Mouse (Mus musculus) adrenal gland, postnatal 14 days (tissue): ENCODE measurements around the gene Atf7. TPM values are rescaled to one million over a fixed set of nuclear protein-coding genes. Genes with fewer than 3 reads are reported as not detected.
"Not testable (repeated sequence)": the region's sequence is repeated elsewhere in the genome, so short reads cannot be mapped to it uniquely, and the experiment has no call there.

Experiments used
- DNase-seq: peaks from one replicate; pipeline ENCODE4 v3.0.0; 2021; ENCODE audit warnings: mixed read lengths
- long read RNA-seq, 2 experiments: library from polyadenylated mRNA; stranded (forward); transcript quantifications; one replicate each; pipeline ENCODE4 v2.0.0; 2021
- total RNA-seq: library from RNA; stranded (reverse); gene quantifications from 2 replicates; pipeline ENCODE4 v1.2.3, GENCODE M21; 2021

The Atf7 gene
- 76.1 and 86.7 TPM in 2 replicates for total RNA-seq
- long read RNA-seq, experiment 1, partial matches to known transcripts: 0 of 3 reads
- long read RNA-seq, experiment 1, other reads (novel, unspliced or antisense): 3 of 3 reads
- long read RNA-seq, experiment 2, partial matches to known transcripts: 1 of 3 reads
- long read RNA-seq, experiment 2, other reads (novel, unspliced or antisense): 1 of 3 reads

DNA sequence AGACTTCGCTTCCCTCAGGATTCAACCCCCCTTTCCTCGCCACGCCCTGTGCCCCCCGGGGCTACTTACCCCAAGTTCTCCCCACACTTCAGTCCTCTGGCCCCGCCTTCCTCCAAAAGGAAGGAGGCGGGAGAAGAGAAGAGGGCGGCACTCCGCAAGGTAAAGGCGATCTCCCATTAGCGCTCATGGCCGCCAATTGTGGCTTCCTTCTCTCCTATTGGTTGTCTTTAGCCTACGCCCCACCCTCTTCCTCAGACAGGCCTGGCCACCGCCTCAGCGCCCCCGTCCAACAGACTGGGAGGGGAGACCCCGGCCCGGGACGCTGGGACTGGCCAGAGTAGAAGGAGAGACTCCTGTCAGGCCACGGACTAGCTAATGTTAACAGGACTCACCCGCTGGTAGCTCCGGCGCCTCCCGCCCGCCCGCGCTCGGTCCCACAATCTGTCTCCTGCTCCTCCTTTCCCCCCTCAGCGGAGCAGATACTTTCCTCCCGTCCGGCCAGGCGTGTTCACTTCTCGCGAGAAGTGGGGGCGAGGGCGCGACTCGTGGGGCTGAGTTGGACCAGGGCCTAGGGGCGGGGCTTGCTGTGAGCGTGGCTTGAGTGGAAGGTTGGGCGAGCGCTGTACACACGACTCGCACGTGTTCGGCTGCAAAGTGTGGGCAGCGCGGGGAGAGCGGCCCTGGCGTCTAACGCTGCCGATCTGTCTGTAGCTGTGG lies at the start of gene Atf7, which contains the start of gene Gm28047:
Gene Atf7 (minus strand): TSS at position 495 of the 717 bp plus-strand sequence.
Gene Gm28047 (minus strand): TSS at position 98 of the 717 bp plus-strand sequence.
- peak; percentile 100 for DNase-seq

DNA sequence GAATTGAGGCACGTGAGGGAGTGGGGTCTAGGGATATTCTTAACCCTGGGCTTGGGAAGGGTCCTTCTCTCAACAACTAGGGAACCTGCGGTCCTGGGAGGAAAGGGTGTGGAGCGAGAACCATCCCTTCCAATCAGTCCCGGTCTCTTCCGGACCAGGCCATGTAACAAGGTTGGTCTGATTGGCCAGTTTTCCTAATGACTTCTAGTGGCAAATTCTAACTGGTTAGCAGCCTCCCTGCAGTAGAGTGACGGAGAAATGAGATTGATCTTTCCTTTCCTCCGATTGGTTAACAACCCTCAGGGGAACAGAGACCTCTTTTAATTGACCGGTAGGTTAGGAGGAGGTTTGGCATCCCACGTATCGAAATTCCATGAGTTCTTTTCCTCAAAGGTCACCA lies 48.3 kb upstream of the Atf7 start:
- peak; percentile 72 for DNase-seq

DNA sequence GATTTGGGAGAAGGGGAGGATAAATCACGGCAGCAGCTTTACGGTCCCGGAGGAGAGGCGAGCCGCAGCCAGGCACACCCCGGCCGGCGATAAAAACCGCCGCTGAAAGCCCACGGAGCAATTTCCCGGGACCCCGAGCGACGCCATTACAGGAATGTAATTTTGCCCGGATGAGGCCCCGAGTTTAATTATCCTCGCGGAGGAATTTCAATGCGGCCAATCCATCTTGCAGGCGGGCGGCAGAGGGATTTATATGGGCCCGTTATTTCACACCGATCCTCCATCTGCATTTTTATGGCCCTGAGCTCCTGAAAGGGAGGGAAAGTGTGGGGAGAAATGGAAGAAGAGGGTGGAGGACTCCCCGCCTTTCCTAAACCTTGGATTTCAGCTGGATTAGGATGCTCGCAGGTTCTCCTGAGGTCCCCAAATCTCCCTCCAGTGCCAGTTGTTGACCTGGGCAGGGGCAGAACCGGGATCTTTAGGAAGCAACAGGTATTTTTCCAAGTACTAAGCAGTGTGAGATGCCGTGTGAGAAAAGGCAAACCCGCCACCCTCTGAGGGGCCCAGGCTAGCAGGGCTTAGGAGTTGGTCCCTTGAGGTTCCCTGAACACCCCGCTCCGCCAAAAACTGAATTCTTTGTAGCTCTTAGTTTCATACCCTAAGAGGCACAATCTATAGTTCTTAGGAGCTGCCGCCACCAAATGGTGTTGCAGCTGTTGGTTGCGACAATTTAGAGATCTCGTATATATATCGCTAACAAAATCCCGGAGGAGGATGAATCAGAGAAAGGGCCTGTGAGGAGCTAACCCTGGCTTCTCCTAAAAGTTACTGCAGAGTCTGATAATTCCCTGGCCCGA lies 47.2 kb upstream of the Atf7 start, which contains the start of gene Atp5g2:
Gene Atp5g2 (minus strand): TSS at position 138 of the 857 bp plus-strand sequence.
- peak; percentile 47 for DNase-seq

DNA sequence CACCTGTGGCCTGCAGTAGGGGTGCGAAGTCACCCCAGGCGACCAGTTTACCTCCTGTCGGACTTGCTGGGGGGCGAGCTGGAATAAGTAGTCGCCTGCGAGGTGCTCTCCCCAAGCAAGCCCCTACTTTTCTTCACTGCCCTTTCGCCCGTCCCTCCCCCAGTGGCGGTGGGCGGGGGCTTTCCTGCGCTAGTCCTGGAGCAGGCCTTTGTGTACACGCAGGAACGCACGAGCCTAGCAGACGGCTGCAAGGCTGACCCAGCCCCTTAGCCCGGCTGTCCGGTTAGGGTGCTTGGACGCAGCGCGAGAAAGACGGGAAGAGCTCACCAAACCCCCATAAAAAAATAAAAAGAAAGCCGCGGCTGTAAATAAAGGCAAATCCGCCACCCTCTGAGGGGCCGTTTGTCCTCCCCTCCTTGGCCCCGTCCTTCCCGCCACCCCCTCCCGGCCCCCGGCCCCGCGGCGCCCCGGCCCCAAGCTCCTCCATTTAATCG lies 46.5 kb upstream of the Atf7 start:
- peak; percentile 93 for DNase-seq

DNA sequence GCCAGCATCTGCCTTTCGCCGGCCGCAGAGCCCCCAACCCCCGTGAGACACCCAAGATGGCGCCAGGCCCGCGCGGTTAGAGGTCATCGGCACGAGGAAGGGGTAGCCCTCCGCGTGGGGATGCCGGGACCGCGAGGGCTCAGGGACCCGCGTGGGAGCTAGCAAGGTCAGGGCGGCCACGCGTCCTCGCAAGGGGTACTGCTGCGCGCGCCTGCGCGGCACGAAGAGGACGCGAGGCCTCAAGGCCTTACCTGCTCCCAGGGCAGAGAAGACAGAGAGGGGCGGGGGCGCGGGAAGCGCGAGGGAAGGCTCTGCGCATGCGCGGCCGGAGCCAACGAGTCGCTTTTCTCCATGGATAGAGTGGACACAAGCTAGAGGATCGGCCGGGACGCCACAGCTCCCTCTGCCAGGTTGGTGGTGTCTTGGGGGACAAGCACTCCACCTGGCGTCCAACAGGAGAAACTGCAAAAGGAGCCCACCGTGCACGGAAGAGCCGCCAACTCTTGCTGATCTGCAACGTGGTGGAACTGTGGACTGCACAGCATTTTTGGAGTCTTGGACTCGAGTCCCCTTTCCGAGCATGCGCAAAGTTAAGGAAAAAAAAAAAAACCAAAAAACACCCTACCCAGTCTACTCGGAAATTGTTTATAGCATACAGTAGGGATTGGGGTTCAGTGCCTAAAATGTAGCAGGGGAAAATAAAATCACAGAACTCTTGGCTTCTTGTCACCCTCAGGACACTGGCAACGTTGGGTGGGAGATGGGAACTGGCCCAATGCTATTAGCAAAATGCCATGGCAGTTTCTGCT lies 45.7 kb upstream of the Atf7 start:
- DNase-seq: peak; percentile 98

DNA sequence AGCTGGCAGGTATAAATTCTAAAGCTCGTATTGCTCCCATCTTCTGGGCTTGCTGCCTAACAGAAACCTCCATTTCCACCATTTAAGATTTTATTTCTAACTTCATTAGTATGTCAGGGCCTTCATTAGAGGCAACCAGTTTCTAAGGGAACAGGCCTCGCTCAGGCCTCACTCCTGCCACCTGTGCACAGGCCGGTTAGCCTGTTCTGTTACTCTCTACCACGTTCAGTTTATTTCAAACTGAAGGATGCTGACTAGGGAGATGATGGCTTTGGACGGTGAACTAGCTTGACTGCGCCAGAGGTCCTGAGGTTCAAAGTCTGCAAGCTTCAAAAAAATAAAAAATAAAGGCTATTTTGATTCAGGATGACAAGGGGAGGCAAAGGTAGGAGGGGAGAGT lies 45.0 kb upstream of the Atf7 start:
- DNase-seq: peak; percentile 26

DNA sequence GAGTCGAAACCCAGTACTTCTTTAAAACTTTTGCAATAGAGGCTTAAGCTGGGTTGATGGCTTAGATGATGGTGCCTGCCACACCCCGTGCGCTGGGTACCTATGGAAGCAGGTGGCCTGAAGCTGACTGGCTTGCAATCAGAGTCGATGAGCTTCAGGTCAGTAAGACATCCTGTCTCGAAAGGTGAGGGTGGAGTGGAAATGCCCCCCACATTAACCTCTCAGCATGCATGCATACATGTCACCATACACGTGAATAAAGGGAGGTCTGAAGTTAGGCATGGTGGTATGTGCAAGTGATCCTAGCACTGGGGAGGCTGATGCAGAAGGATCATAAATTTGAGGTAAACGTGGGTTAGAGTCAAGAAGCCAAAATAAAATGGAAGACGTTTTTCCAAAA lies 44.3 kb upstream of the Atf7 start:
- no peak for DNase-seq

DNA sequence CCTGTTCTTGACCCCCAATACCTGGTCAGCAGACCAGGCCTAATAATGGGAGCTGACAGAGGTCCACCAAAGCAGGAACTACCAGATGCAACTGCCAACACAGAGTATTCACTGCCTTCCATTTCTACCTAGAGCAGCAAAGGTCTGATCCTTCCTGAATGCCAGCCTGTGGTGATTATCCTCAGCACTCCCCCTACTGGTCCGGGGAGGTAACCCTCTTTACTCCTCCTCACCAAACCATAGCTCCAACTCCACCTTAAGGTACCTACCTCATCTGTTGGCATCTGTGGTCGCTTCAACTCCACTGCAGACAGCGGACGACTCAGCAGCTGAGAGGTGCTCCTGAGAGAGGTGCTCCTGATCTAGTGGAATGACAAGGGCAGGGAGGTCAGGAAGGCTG lies 40.2 kb upstream of the Atf7 start:
- peak; percentile 73 for DNase-seq

DNA sequence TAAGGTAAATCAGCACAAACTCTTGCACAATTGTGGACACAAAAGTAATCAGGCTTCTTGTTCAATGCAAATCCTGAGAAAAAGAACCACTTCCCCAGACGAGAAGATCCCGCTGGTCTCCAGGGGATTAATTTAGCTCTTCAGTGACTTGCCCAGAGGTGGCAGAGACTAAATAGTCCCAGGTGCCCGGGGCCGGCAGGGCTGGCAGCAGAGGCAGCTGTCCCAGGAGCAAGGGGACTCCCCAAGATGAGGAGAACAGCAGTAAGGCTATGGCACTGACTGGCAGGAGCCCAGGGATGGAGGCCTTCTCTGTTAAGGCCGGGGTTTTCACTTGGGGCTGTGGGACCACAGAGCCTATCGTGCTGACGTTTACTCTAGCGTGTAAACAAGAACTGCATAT lies 38.6 kb upstream of the Atf7 start:
- DNase-seq: no peak

DNA sequence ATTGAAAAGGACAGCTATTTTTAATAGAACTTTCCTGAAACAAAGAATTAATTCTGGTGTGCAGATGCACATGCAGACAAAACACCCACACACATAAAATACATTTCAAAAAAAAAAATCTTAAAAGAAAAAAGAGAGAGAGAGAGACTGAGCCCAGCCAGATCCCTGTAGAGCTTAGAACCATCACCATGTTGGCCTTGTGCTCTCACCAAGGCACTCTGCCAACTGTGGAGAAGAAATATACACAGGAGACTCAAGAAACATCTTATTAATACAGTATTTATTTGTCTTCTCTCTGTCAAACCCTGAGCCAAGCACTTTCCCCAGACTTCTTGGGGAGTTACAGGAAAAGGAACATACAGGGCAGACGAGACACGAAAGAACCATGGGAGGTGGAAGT lies 37.3 kb upstream of the Atf7 start:
- not testable (repeated sequence) for DNase-seq

DNA sequence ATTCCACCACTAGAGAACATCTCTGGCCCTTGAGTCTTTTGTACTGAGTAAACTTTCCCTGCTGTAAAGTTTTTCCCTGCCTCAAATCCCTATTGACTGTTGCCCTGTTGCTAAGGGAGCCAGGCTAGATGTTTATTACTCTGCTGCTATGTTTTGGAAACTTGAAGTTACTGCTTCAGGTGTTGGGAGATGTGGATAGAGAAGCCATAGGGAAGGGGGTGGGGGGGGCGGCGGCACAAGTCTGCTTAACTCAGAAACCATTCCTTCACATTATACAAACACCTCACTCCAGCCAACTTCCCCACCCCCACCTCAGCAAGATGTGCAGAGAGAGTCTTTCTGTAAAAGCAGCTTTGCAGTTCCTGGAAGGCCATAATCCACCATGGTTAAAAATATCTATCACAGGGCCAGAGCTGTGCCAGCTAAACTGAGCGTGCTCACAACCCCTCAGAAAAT lies 32.7 kb upstream of the Atf7 start:
- no peak for DNase-seq

DNA sequence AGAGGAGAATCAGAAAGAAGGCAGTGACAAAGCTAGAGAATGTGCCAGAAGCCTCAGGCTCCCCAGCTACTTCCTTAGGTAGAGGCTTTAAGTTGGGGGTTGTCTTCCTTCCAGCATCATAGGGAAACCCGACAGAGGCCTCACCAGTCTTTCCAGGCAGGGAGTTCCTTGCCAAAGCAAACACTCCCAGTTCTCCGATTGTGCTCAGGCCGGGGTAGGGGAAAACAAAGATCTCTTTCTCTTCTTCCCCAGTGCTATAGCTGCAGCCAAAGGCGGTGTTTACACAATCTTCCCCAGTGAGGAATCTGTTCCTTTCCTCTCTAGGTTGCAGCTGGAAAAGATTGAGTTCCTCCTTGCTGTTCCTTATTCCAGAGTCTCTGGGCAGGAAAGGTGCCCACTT lies 31.4 kb upstream of the Atf7 start:
- peak; percentile 7 for DNase-seq

DNA sequence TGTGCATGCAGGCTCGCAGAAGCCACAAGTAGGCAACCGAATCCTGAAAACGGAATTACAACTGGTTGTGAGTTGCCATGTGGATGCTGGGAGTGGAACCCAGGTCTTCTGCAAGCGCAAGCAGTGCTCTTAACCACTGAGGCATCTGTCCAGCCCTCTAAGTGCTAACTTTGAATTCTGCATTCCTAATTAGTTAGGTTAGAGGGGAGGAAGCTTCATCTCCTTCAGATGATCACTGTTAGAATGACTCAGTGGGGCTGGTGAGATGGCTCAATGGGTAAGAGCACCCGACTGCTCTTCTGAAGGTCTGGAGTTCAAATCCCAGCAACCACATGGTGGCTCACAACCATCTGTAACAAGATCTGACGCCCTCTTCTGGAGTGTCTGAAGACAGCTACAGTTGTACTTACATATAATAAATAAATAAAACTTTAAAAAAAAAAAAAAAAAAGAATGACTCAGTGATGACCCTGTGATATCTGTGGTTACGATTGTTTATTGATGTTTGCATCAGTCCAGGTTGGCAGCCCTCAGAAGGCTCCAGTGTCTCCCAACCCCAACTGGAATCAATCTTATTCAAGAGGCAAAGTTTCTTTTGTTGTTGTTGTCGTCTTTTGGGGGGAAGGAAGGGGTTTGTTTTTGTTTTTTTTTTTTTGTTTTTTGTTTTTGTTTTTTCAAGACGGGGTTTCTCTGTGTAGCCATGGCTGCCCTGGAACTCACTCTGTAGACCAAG lies 26.8 kb upstream of the Atf7 start:
- DNase-seq: not testable (repeated sequence)

DNA sequence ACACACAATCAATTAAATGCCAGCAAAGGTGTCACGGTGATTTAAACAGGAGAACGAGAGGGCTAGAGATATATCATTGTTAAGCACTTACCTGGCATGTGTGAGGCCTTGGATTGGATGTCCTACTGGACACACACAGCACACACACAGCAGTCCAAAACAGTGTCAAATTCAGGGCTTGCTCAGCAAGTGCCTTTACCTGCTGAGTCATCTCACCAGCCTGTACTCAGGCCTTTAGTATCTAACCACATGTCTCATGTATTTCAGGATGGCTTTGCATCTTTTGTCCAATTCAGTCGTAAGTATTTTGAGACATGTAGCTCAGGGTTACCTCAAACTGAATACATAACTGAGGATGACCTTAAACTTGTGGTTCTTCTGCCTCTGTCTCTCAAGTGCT lies 25.8 kb upstream of the Atf7 start:
- no peak for DNase-seq

DNA sequence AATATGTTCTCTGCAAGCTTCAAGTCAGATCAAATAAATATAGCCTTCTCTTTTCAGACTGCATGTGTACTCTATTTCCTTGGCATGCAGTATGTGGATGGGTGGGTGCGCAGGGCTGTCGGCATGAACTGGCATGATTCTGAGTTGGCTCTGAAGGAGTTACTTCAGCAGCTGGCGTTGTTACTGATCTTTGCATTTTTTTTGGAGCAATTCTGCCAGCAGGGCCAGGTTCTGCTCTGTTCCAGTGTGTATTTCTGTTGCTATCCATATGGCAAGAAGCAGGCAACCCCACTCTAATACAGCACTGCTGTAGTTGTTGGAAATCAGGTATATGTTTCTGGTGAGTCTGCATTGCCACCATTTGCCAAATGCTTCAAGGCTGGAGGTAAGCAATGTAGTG lies 10.6 kb upstream of the Atf7 start:
- no peak for DNase-seq

DNA sequence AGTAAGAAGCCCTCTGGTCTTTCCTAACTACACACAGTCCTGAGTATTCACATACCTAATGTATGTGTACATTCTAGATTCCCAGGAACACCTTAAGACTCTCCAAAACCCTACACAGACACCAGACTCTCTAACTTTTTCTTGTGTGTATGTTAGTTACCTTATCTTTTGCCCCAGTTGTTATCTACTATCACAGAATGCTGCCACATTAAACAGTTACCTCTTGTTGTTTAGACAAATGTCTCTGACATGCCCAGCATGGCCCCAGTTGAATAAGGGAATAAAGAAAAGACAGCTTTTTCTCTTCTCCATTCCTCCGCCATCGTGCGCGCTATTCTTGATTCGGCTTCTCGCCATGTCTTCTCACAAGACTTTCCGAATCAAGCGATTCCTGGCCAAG lies 9.4 kb upstream of the Atf7 start:
- DNase-seq: no peak

DNA sequence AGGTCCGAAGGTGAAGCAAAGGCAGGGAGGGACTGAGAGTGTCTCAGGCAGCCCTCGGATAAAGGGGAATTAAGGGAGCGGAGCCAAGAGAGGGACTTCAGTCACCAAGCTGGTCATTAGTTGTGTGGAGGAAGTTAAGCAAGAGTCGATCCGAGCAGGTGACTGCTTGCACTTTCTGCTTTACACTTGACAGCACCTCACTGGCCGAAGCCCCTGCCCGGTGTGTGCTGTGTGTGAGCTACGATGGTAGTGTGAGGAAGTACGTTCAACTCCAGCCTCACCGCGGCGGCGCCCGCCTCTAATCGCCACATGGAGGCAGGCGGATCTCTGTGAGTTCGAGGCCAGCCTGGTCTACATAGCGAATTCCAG lies 407 bp upstream of the Atf7 start:
- peak; percentile 62 for DNase-seq

DNA sequence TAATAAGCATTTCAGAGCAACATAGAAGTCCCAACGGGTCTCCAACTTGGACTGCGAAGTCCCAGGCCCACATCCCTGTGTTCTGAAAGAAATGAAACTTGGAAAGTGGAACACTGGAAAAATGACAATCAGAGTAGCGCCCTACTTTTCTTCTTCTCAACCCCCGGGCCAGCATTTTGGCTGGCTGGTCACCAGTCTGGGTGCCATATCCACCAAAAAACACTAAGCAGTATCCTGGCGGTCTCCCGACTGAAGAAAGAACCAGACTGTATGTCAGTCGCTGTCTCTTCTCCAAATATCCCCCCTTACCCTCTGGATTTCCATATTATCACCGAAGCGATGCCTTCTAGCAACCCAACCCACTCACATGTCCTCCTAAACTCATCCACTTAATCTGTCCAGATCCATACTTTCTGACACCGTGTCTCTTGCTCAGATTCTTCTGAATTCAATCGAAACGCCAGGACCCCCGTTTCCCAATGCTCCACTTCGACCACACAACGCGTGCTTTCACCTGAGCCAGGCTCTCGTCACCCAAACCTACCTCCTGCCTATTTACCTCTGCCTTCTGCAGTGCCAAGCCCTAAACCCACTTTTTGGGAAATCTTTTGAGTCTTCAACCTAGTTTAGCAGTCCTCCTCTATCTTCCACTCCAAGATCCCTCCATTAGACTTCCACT lies 834 bp downstream of the Atf7 start:
- DNase-seq: peak; percentile 51

DNA sequence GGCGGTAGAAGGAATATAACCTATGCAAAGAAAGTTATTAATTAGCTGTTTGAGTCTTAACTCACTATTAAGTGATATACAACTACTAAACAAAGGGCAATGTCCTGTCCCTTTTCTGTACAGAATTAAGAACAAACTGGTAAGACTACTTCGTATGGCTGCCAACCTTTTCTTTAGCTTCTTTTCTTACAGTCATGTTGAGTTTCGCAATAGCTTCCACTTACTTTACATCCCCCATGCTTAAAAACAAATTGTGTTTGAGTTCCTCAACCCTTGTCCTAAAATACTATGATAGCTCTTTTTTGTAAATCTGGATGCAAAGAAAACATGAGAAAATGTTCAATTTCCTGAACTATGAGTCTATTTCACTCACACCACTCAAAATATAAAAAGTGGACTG lies 2.1 kb downstream of the Atf7 start:
- DNase-seq: no peak

DNA sequence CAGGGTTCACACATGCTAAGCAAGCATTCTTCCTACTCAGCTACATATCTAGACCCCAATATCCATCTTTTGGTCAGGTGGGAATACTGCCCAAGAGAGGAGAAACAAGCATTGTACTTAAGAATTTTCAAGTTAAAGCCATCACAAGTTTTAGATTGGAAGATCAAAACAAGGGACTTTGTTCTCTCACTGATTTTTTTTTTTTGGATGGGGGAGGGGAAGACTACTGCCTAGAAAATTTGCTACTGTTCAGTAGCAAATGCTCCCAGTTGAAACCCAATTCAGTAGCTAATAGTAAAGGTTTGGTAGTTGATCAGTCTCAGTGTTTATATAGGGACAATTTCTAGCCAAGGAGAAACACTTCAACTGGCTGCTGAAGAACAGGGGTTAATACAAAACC lies 2.7 kb downstream of the Atf7 start:
- no peak for DNase-seq

DNA sequence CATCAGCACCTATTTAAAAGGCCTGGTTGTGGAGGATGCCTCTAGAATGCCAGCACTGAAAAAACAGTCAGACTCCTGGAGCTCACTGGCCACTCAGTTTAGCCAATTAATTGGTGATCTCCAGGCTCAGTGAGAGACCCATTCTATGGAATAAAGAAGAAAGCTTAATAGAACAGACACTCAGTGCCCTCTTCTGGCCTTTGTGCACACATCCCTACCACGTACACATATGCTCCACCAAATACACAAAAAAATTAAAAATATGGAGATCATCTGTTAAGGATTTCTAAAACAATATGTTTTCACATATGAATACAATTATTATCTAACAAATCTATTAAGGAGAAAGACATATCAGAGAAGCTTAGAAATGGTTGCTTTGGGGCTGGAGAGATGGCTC lies 4.5 kb downstream of the Atf7 start:
- DNase-seq: no peak
